Mouse (Mus musculus): ENCODE results near the gene Dnm2. TPM values are rescaled to one million over a fixed set of nuclear protein-coding genes. Genes with fewer than 3 reads are reported as not detected.

The Dnm2 gene
- 71.7 and 79.7 TPM in 2 replicates for polyA plus RNA-seq (2016; fragmentation: Nextera tagmentation; extraction: Ambion mirVana)

DNA sequence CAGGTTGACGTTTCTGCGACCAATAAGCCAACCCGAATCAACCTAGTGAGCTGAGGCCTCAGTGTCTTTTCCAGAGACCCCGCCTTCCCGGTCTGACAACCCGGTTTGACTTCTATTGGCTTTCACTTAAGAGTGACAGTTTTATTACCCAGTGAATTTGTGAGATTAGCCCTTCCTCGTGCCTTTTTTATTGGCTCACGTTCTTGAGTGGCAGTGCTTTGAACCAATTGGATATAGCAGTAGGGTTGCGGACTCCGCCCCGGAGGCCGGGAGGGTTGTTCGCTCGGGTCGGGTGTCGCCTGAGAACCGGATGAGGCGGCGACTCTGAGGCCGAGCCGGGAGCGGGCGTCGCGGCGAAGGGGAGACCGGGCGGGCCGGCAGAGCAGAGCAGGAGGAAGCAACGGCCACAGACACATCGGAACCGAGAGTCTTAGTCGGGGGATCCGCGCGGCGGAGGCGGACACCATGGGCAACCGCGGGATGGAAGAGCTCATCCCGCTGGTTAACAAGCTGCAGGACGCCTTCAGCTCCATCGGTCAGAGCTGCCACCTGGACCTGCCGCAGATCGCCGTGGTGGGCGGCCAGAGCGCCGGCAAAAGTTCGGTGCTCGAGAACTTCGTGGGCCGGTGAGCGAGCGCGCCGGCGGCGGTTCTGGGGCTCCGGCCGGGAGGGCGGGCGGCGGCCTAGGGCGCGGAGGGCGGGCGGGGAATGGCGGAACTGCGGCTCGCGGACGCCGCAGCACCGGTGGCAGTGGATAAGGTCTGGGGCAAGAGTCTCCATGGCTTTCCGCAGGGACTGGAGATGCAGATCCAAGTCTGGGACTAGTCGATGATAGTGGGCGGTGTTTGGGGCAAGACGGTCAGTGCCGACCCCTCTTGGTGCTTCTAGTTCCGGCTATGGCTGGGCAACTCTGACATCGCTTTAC is at the start of gene Dnm2:
Dnm2 (plus strand) TSS at position 278 of the 925 bp plus-strand sequence.
- WGBS, result under 1% methylated on average over 82 of the region's 82 CpGs

DNA sequence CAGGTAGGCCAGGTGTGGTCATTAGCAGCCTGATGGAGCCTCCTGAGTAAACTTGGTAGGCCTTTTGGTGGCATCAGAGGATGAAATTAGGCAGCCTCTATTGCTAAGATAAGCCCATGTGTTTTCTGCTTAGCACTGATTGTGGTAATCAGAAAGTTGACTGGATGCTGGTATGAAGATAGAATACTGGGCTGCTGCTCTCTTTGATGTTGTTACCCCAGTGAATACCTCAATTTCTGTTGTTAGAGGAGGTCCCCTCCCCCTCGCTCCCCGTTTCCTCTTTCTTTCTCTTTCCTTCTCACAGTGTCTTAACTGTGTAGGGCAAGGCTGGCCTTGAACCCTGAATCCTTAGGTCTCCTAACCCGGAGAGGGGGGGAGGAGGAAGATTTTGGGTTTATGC is 45.5 kb upstream of the Dnm2 start:
- H3K4me3 ChIP-seq, result no peak overlapping the region
- H3K27ac ChIP-seq, result no peak overlapping the region
- no peaks in the 10 kb centered on the region for H3K9me3 ChIP-seq (replicated peaks)
- H3K27me3 ChIP-seq (ENCODE audit: low read depth, poor library complexity, severe bottlenecking), result no peaks in the 10 kb centered on the region
- no peak for DNase-seq (ENCODE audit: low spot score)
- peaks cover 85% of the 10 kb centered on the region for H3K36me3 ChIP-seq
- H3K4me1 ChIP-seq, result no peaks in the 10 kb centered on the region
- WGBS, result 86% methylated on average over 3 of the region's 3 CpGs

More for the DNA sequence above, at the start of gene Dnm2:
- Histone ChIP-seq H3K36me3 (peaks cover 25% of the 10 kb centered on the region), H3K4me1 (peaks cover 19% of the 10 kb centered on the region), H3K9me3 (replicated peaks) (no peaks in the 10 kb centered on the region), H3K27me3 (ENCODE audit: low read depth, poor library complexity, severe bottlenecking) (no peaks in the 10 kb centered on the region), H3K27ac (peak within 1 kb of the TSS; percentile 83), H3K4me3 (peak within 1 kb of the TSS; percentile 84)
- peak; percentile 94 for DNase-seq (ENCODE audit: low spot score)

DNA sequence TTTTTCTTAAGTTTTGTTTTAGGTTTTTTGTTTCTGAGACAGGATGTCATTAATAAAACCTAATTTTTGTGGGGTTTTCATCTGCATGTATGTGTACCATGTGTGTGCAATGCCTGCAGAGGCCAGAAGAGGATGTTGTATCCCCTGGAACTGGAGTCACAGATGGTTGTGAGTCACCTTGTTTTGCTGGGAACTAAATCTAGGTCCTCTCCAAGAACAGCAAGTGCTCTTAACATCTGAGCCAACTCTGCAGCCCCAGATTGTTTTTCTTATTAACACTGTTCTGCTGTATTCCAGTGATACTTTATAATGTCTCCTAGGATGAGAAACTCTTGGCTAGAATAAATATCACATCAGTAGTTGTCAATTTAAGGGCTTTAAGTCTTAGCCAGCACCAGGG is 43.8 kb upstream of the Dnm2 start:
- Histone ChIP-seq H3K27ac (no peak overlapping the region), H3K9me3 (replicated peaks) (no peaks in the 10 kb centered on the region), H3K27me3 (ENCODE audit: low read depth, poor library complexity, severe bottlenecking) (no peaks in the 10 kb centered on the region), H3K4me3 (no peak overlapping the region), H3K36me3 (peaks cover 84% of the 10 kb centered on the region), H3K4me1 (no peaks in the 10 kb centered on the region)
- no peak for DNase-seq (ENCODE audit: low spot score)

DNA sequence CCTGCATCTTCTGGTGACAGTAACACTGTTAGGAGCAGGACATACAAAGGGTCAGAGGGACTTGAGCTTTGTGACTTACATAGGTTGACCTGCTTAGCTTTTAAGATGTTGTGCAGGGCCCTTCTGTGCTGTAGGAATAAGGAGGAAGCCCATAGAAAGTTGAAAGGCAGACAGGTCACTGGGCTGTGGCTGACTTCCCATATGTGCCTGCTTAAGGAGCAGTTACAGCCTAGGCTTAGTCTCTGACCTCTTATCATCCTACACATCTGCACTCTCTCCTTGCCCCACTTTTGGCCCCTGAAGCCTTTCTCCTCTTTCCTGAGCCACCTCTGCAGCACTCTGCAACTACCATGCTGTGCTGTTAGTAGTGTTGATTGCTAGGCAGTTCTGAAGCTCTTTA is 40.7 kb upstream of the Dnm2 start:
- DNase-seq (ENCODE audit: low spot score), result no peak
- H3K4me3 ChIP-seq, result no peak overlapping the region
- H3K27me3 ChIP-seq (ENCODE audit: low read depth, poor library complexity, severe bottlenecking), result no peaks in the 10 kb centered on the region
- no peaks in the 10 kb centered on the region for H3K9me3 ChIP-seq (replicated peaks)
- no peaks in the 10 kb centered on the region for H3K4me1 ChIP-seq
- peaks cover 88% of the 10 kb centered on the region for H3K36me3 ChIP-seq
- no peak overlapping the region for H3K27ac ChIP-seq

DNA sequence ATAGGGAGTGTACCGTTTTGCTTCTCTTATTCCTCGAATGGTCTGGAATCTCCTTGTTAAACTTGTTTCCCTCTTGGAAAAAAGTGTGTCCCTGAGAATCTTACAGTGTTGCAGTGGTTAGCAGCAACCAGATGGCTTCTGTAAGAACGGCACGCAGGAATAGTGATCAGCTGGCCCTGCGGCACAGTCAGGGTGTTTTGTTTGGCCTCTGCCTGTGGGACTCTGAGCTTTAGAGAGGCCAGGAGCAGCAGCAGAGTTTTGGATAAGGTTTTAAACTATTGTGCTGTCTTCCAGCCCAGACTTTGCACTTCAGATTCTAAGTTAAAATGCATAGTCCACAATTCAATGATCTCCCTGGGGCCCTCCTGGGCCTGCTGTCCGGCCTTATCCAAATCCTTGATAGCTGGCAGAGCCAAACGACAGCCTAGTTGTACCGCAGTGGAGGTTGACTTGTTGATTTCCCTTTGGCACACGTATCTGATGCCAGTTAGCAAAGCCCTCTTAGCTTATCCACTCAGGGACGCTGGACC is 32.0 kb upstream of the Dnm2 start:
- no peaks in the 10 kb centered on the region for H3K4me1 ChIP-seq
- no peaks in the 10 kb centered on the region for H3K9me3 ChIP-seq (replicated peaks)
- DNase-seq (ENCODE audit: low spot score), result no peak
- 95% methylated on average over 10 of the region's 10 CpGs for WGBS
- no peak overlapping the region for H3K4me3 ChIP-seq
- H3K36me3 ChIP-seq, result peaks cover 99% of the 10 kb centered on the region
- no peaks in the 10 kb centered on the region for H3K27me3 ChIP-seq (ENCODE audit: low read depth, poor library complexity, severe bottlenecking)
- no peak overlapping the region for H3K27ac ChIP-seq

DNA sequence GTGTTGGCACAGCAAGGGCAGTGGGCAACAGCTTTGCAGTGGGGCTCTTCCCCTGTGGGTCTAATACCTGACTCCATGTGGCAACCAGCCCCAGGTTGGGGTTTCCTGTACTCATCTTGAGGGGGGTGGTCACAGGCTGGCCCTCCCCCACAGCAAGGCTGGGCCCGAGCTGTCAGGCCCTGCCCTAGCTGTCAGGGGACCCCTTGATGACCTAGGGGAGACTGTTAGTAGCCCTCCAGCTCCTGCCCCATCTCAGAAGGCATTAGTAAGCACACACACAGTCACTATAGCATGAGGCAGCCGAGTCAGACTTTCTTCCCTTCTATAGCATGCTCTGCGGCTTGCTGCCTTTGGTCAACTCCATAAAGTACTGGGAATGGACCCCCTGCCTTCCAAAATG is 29.0 kb upstream of the Dnm2 start:
- Histone ChIP-seq H3K4me1 (no peaks in the 10 kb centered on the region), H3K4me3 (no peak overlapping the region), H3K36me3 (peaks cover 100% of the 10 kb centered on the region), H3K27ac (no peak overlapping the region), H3K27me3 (ENCODE audit: low read depth, poor library complexity, severe bottlenecking) (no peaks in the 10 kb centered on the region), H3K9me3 (replicated peaks) (no peaks in the 10 kb centered on the region)
- 97% methylated on average over 3 of the region's 3 CpGs for WGBS
- DNase-seq (ENCODE audit: low spot score), result no peak

DNA sequence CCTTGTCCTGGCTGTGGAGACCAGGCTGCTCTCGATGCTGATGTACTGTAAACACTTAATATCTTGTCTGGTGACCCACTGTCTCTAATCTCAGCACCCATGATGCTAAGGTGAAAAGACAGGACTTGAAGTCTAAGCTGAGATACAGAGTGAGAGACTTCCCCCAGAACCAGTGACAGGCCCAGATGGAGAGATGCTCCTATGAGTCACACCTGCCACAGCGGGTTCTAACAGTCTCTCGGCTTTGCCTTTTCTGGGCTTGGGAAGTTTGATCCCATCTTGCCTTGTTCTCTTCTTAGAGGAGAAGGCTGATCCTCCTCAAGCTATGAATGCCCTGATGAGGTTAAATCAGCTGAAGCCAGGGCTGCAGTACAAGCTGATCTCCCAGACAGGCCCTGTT is 27.5 kb upstream of the Dnm2 start:
- Histone ChIP-seq H3K36me3 (peaks cover 100% of the 10 kb centered on the region), H3K4me3 (no peak overlapping the region), H3K4me1 (no peaks in the 10 kb centered on the region), H3K27me3 (ENCODE audit: low read depth, poor library complexity, severe bottlenecking) (no peaks in the 10 kb centered on the region), H3K27ac (no peak overlapping the region), H3K9me3 (replicated peaks) (no peaks in the 10 kb centered on the region)
- 98% methylated on average over 3 of the region's 3 CpGs for WGBS
- no peak for DNase-seq (ENCODE audit: low spot score)

DNA sequence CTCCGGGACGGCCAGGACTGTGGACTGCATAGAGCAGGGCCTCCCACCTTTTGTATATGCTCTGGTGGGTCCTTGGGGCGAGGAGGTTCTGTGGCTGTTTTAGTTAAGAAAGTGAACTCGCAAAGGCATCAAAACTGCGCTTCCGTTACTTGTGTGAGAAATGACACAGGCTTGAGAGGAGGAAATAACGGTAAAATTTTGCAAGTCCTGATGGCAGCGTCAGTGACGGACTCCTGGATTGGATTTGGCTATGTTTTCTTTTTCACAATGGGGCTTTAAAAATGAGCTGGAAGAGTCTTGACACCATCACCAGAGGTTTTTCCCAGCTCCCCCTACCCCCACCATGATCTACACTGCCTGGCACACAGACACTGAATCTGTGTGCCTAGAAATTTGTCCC is 23.7 kb upstream of the Dnm2 start:
- H3K4me1 ChIP-seq, result no peaks in the 10 kb centered on the region
- H3K36me3 ChIP-seq, result peaks cover 100% of the 10 kb centered on the region
- no peak overlapping the region for H3K27ac ChIP-seq
- no peak overlapping the region for H3K4me3 ChIP-seq
- H3K27me3 ChIP-seq (ENCODE audit: low read depth, poor library complexity, severe bottlenecking), result no peaks in the 10 kb centered on the region
- DNase-seq (ENCODE audit: low spot score), result no peak
- 98% methylated on average over 9 of the region's 9 CpGs for WGBS
- H3K9me3 ChIP-seq (replicated peaks), result no peaks in the 10 kb centered on the region

DNA sequence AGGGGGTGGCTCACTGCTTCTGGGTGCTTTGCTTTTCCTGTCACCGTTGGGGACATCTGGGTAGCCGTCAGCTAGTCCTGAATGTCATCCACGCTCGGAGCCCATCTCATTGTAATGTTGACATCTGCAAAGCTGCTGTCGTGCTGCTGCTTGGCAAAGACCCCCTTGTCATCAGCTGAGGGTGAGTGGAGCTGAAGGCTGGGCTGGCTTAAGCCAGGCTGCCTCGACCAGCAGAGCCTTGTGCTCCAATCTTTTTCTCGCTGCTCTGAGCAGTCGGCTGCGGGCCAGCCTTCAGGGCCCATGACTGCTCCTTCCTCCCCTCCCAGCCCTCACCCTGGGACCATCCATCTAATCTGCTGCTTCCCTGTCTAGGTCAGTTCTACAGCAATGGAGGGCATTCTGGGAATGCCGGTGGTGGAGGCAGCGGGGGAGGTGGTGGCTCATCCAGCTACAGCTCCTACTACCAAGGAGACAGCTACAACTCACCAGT is 21.9 kb upstream of the Dnm2 start:
- DNase-seq (ENCODE audit: low spot score), result no peak
- Histone ChIP-seq H3K4me3 (no peak overlapping the region), H3K4me1 (no peaks in the 10 kb centered on the region), H3K27me3 (ENCODE audit: low read depth, poor library complexity, severe bottlenecking) (no peaks in the 10 kb centered on the region), H3K27ac (no peak overlapping the region), H3K36me3 (peaks cover 94% of the 10 kb centered on the region), H3K9me3 (replicated peaks) (no peaks in the 10 kb centered on the region)
- WGBS, result 85% methylated on average over 11 of the region's 11 CpGs

DNA sequence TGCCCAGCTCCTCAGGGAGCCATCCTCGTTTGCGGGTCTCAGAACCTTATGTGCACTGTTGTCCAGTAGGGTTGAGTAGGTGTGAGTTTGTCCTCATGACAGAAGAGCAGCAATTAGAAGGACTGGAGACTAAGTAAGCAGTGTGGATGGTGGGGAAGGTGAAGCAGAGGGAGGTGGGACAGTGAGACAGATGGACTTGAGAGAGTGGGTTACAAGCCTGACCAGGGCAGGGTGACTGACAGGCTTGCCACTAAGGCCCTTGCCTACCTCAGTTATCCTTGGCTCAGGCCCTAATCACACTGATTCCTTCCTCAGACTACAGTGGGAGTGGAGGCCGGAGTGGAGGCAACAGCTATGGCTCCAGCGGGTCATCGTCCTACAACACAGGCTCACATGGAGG is 21.0 kb upstream of the Dnm2 start:
- no peak for DNase-seq (ENCODE audit: low spot score)
- Histone ChIP-seq H3K4me1 (no peaks in the 10 kb centered on the region), H3K9me3 (replicated peaks) (no peaks in the 10 kb centered on the region), H3K27ac (no peak overlapping the region), H3K36me3 (peaks cover 87% of the 10 kb centered on the region), H3K27me3 (ENCODE audit: low read depth, poor library complexity, severe bottlenecking) (no peaks in the 10 kb centered on the region), H3K4me3 (no peak overlapping the region)
- WGBS, result 97% methylated on average over 5 of the region's 5 CpGs

DNA sequence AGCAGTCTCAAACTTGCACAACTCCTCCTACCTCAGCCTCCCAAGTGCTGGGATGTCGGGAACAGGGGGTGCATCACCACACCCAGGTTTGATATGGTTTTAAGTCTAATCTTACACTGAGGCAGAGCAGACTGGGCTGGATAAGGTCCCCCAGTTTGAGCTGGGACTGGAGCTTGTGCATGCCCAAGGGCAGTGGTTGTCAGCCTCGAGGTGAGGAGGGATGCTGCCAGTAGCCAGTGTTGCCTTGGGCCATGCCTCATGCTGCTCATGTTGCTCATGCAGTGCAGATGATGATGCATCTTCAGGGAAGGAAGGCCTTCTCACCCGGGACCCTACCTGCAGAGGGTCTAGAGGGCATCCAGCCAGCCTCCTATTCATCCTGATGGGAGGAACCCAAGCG is 19.2 kb upstream of the Dnm2 start:
- Histone ChIP-seq H3K36me3 (peaks cover 69% of the 10 kb centered on the region), H3K9me3 (replicated peaks) (no peaks in the 10 kb centered on the region), H3K4me1 (no peaks in the 10 kb centered on the region), H3K27me3 (ENCODE audit: low read depth, poor library complexity, severe bottlenecking) (no peaks in the 10 kb centered on the region), H3K4me3 (no peak overlapping the region), H3K27ac (no peak overlapping the region)
- 70% methylated on average over 4 of the region's 4 CpGs for WGBS
- no peak for DNase-seq (ENCODE audit: low spot score)

DNA sequence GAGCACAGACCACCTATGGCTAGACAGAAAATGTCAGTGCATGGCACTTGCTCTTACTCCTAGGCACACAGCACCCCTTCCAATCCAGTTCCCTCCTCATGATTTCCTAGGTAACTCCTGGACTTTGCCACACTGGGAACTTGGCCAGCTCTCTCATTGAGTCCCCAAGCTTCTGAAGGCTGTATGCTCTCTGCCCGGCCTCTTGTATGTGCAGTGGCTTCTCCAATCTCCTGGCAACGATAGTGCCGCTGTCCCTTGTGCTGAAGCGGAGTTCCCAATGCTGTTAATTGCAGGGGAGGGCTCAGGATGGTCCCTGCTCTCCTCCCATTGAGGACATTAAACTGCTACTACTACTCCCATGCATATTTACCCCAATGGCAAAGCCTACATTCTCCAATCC is 16.8 kb upstream of the Dnm2 start:
- Histone ChIP-seq H3K36me3 (peaks cover 45% of the 10 kb centered on the region), H3K4me1 (peaks cover 11% of the 10 kb centered on the region), H3K4me3 (no peak overlapping the region), H3K9me3 (replicated peaks) (no peaks in the 10 kb centered on the region), H3K27me3 (ENCODE audit: low read depth, poor library complexity, severe bottlenecking) (no peaks in the 10 kb centered on the region), H3K27ac (no peak overlapping the region)
- DNase-seq (ENCODE audit: low spot score), result no peak
- 27% methylated on average over 4 of the region's 4 CpGs for WGBS

DNA sequence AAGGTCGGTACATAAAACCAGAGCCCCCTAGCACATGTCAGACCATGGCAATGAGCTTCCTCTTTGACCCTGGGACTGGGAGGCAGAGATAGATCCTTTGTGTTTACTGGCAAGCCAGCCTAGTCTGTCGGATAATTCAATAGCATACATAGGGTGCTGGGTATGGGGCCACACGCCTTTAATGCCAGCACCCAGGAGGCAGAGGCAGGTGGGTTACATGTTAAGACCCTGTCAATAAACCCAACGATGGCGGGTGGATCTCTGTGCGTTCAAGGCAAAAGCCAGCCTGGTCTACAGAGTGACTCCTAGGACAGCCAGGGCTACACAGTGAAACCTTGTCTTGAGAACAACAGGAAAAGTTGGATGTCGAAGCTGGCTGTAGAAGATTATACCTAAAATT is 16.1 kb upstream of the Dnm2 start:
- no peak overlapping the region for H3K4me3 ChIP-seq
- no peaks in the 10 kb centered on the region for H3K27me3 ChIP-seq (ENCODE audit: low read depth, poor library complexity, severe bottlenecking)
- 77% methylated on average over 7 of the region's 7 CpGs for WGBS
- peaks cover 39% of the 10 kb centered on the region for H3K36me3 ChIP-seq
- peaks cover 11% of the 10 kb centered on the region for H3K4me1 ChIP-seq
- no peaks in the 10 kb centered on the region for H3K9me3 ChIP-seq (replicated peaks)
- no peak for DNase-seq (ENCODE audit: low spot score)
- no peak overlapping the region for H3K27ac ChIP-seq

All from limb, embryonic 10.5 days (tissue).